Mouse (Mus musculus) MEL (cell line): ENCODE data around the gene Ggt5.

Source experiments
- CTCF ChIP-seq, 3 experiments: IDR thresholded peaks in 2 of 3; conservative IDR thresholded peaks in 1 of 3; 2 replicates each; pipeline ENCODE4 v1.5.1; 2011 to 2012; ENCODE audit warnings: low read length in 3 of 3, low read depth in 2 of 3, mild to moderate bottlenecking in 2 of 3, improper control_type of control experiment in 1 of 3, inconsistent platforms in 1 of 3, mixed read lengths in 1 of 3, moderate library complexity in 1 of 3; ENCODE audit not compliant: control insufficient read depth in 1 of 3, insufficient read depth in 1 of 3, poor library complexity in 1 of 3, severe bottlenecking in 1 of 3
- EP300 ChIP-seq, 2 experiments: IDR thresholded peaks; 2 replicates each; pipeline ENCODE4 v1.6.1; 2011; ENCODE audit warnings: improper control_type of control experiment in 2 of 2, low read length in 2 of 2, low read depth in 1 of 2, mild to moderate bottlenecking in 1 of 2
- GABPA ChIP-seq: IDR thresholded peaks from 2 replicates; pipeline ENCODE4 v1.6.1; 2012; ENCODE audit warnings: low read depth, mild to moderate bottlenecking, inconsistent platforms, low read length, improper control_type of control experiment, moderate library complexity
- MAX ChIP-seq: IDR thresholded peaks from 2 replicates; pipeline ENCODE4 v1.6.1; 2011; ENCODE audit warnings: low read length, improper control_type of control experiment
- MYB ChIP-seq: IDR thresholded peaks from 2 replicates; pipeline ENCODE4 v1.6.1; 2011; ENCODE audit warnings: mild to moderate bottlenecking, low read depth, low read length, improper control_type of control experiment
- MYC ChIP-seq: IDR thresholded peaks from 2 replicates; pipeline ENCODE4 v1.6.1; 2011; ENCODE audit warnings: low read depth, mild to moderate bottlenecking, low read length, improper control_type of control experiment, moderate library complexity
- POLR2A ChIP-seq, 2 experiments: IDR thresholded peaks; 2 replicates each; pipeline ENCODE4 v1.6.1; 2011 to 2012; ENCODE audit warnings: low read length in 2 of 2, mild to moderate bottlenecking in 2 of 2, control low read depth in 1 of 2, improper control_type of control experiment in 1 of 2, low read depth in 1 of 2, moderate library complexity in 1 of 2; ENCODE audit not compliant: control insufficient read depth in 1 of 2, insufficient read depth in 1 of 2, poor library complexity in 1 of 2
- POLR2AphosphoS2 ChIP-seq: IDR thresholded peaks from 2 replicates; pipeline ENCODE4 v1.6.1; 2011; ENCODE audit warnings: low read length, improper control_type of control experiment
- TAL1 ChIP-seq: IDR thresholded peaks from 2 replicates; pipeline ENCODE4 v1.6.1; 2012; ENCODE audit warnings: mild to moderate bottlenecking, inconsistent platforms, low read length, moderate library complexity, mixed read lengths
- TCF12 ChIP-seq: IDR thresholded peaks from 2 replicates; pipeline ENCODE4 v1.6.1; 2014; ENCODE audit warnings: low read depth, mild to moderate bottlenecking, inconsistent platforms, low read length, improper control_type of control experiment, moderate library complexity
- USF1 ChIP-seq: IDR thresholded peaks from 2 replicates; pipeline ENCODE4 v1.6.1; 2014; ENCODE audit warnings: low read depth, mild to moderate bottlenecking, inconsistent platforms, low read length, improper control_type of control experiment, moderate library complexity
- ZC3H11A ChIP-seq: IDR thresholded peaks from 2 replicates; pipeline ENCODE4 v1.6.1; 2012; ENCODE audit warnings: low read depth, mild to moderate bottlenecking, inconsistent platforms, low read length, improper control_type of control experiment
- ZKSCAN1 ChIP-seq: IDR thresholded peaks from 2 replicates; pipeline ENCODE4 v1.6.1; 2012; ENCODE audit warnings: low read depth, mild to moderate bottlenecking, inconsistent platforms, low read length, improper control_type of control experiment, moderate library complexity
- ZNF384 ChIP-seq: IDR thresholded peaks from 2 replicates; pipeline ENCODE4 v1.6.1; 2012; ENCODE audit warnings: low read depth, mild to moderate bottlenecking, inconsistent platforms, low read length, improper control_type of control experiment

DNA sequence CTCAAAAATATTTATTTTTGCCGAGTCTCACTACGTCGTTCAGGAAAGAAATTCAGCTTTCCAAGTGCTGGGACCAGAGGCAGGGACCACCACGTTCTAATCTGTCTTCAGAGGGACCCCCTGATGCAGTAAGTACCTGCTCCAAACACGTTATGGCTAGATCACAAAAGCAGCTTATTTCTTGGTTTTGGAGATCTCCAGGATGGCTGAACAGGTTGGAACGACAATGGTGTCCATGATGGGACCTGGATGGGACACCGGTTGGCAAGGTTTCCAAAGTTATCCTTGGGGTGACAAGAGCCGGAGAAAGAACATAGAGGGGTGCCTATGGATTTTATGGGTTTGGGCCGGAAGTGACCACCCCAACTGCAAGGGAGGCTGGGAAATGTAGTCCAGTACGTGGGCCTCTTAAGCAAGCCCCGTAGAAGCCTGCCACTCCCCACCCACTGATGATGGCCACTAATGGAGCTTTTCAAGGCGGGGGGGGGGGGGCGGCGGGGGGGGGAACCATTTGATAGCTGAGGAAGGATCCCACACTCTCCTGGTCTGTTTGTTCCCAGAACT, 44.5 kb downstream of the Ggt5 start:
- TF ChIP-seq GABPA, result no peak
- TF ChIP-seq MYC, result no peak
- no peak for TF ChIP-seq POLR2A (IDR thresholded peaks at IDR 0.05; ENCODE audit: control insufficient read depth in 1 of 2, insufficient read depth in 1 of 2, low read depth in 1 of 2, low read length in 2 of 2, poor library complexity in 1 of 2)
- no peak for TF ChIP-seq CTCF (IDR thresholded peaks at IDR 0.05 in 2 of 3, conservative IDR thresholded peaks at IDR 0.05 in 1 of 3; ENCODE audit: control insufficient read depth in 1 of 3, insufficient read depth in 1 of 3, low read depth in 2 of 3, low read length in 3 of 3, poor library complexity in 1 of 3, severe bottlenecking in 1 of 3)
- TF ChIP-seq TCF12, result no peak
- no peak for TF ChIP-seq EP300 (IDR thresholded peaks at IDR 0.05; ENCODE audit: low read depth in 1 of 2, low read length in 2 of 2)
- TF ChIP-seq MYB, result no peak
- TF ChIP-seq USF1, result no peak
- no peak for TF ChIP-seq ZKSCAN1
- TF ChIP-seq POLR2AphosphoS2, result no peak
- TF ChIP-seq TAL1, result no peak
- no peak for TF ChIP-seq ZC3H11A
- TF ChIP-seq ZNF384, result no peak
- TF ChIP-seq MAX, result no peak
